Mouse (Mus musculus): ENCODE measurements around the gene 4930438A08Rik. TPM values are rescaled to one million over a fixed set of nuclear protein-coding genes. Genes with fewer than 3 reads are reported as not detected.
"Not testable (repeated sequence)": the region's sequence is repeated elsewhere in the genome, so short reads cannot be mapped to it uniquely, and the experiment has no call there.

4930438A08Rik gene
- not detected for total RNA-seq (2022)

DNA sequence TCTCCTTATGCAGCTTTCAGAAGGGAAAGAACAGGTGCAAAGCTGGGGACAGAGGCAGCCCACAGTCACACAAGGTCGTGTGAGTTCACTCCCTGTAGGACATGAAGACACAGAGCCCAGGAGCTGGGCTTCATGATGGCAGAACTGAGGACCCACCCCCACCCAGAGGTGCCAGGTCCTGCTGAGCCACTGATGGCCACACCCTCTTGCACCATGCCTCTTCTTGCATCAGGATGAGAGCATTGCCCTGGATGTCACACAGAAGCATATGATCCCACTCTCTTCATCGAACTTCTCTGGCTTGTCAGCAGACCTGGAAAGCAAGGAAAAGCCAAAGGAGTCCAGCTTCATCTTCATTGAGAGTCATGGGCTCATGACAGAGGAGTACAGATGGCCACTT is at the start of gene 4930438A08Rik:
Gene 4930438A08Rik, plus strand, starts transcription at position 228 of the 400 bp plus-strand sequence.
- no peak for DNase-seq (ENCODE audit: low spot score)

DNA sequence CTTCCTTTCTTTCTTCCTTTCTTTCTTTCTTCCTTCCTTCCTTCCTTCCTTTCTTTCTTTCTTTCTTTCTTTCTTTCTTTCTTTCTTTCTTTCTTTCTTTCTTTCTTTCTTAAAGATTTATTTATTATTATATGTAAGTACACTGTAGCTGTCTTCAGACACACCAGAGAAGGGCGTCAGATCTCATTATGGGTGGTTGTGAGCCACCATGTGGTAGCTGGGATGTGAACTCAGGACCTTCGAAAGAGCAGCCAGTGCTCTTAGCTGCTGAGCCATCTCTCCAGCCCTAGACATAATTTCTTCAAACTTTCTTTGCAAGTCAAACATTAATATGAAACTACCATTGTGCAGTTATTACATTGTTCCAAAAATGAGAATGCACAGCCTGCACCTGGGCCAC is 49.7 kb upstream of the 4930438A08Rik start:
- DNase-seq (ENCODE audit: low spot score), result not testable (repeated sequence)

DNA sequence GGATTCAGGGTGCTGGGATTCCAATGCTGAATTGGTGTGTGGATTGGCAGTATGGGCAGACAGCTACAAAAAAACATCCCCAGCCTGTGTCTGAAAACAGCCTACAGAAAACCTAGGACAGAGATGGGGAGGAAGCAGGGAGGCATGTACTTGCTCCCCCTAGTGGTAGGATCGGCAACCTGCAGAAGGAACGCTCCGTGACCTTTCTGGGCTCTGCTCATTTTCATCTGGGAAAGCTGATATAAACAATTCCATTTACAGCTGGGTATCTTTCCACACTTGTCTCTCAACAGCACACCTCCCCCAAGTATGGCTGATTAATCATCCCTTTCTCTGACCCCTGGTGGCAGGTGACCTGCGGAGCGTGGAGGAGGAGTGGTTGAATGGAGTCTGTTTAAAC is 48.9 kb upstream of the 4930438A08Rik start:
- peak; percentile 80 for DNase-seq (ENCODE audit: low spot score)

DNA sequence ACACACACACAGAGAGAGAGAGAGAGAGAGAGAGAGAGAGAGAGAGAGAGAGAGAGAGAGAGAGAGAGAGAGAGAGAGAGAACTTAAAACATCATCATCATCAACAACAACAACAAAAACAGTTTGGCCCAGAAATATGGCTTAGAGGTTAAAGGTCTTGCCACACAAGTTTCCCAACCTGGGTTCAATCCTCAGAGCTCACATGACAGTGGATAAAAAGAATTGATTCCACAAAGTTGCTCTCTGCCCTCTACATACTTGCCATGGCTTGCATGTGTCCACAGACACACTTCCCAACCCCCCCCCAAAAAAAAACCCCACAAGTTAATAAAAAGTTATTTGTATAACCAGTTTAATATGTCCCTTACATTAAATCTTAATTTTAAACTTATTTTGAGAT is 48.2 kb upstream of the 4930438A08Rik start:
- DNase-seq (ENCODE audit: low spot score), result no peak

DNA sequence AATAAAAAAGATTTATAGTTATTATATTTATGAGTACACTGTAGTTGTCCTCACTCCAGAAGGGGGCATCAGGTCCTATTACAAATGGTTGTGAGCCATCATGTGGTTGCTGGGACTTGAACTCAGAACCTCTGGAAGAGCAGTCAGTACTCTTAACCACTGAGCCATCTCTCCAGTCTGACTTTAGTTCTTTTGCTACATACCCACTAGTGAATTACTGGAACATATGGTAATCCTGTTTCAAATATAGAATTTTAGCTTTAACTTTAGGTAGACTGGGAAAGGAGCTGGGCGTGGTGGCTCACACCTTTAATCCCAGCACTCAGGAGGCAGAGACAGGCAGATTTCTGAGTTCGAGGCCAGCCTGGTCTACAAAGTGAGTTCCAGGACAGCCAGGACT is 46.6 kb upstream of the 4930438A08Rik start:
- DNase-seq (ENCODE audit: low spot score), result not testable (repeated sequence)

DNA sequence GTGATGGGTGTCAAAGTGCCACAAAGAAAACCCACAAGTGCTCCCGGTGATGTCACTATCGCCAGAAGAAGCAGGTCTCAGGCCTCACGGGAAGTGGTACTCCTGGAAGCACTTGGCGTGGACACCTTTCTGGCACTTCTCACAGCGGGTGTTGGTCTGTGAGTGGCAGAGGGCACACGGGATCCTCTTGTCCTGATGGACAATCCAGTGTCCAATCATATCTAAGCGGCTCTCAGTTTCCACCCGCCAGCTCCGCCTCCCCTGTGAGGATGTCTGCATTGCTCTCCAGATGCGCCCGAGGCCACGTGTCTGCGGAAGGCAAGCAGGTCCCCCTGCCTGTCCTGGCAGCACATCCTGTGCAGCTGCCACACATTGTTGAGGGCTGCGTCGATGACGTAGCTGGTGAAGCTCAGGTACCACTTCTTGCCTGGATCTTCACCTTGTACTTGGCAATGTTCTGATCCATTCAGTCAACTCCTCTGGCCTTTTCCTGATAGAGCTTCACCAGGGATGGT is 44.1 kb upstream of the 4930438A08Rik start:
- DNase-seq (ENCODE audit: low spot score), result no peak

DNA sequence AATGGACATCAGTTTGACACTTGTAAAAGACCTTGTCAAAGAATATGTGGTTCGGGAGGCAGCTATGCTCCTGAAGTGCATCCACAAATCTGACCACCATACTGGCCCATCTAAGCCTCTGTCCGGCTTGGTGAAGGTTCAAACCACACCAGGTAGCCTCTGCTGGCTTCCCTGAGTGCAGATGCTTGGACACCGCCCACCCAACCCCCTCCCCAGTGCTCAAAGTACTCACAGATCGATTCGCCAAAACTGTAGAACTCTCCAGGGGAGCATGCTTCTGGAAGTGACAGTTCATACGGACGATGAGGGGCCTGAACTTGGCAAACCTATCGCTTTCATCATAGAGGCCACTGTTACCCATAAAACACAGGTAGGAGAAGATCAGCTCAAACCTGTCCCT is 43.4 kb upstream of the 4930438A08Rik start:
- DNase-seq (ENCODE audit: low spot score), result no peak

DNA sequence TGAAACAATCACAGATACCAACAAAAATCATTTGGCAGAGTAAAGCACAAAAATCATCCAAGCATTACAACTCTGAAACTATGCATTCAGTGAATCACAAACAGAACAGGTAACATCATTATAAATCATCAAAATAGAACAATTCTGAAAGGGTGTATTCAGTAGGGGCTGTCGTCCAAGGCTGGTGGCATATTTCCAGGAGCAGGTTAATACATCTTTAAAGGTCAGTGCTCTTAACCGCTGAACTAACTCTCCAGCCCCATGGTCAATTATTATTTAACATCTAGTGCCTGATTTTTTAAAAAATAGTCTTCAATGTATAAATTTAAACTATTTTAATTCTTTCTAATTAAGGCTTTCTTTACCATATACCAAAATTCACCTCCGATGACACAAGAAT is 40.0 kb upstream of the 4930438A08Rik start:
- not testable (repeated sequence) for DNase-seq (ENCODE audit: low spot score)

DNA sequence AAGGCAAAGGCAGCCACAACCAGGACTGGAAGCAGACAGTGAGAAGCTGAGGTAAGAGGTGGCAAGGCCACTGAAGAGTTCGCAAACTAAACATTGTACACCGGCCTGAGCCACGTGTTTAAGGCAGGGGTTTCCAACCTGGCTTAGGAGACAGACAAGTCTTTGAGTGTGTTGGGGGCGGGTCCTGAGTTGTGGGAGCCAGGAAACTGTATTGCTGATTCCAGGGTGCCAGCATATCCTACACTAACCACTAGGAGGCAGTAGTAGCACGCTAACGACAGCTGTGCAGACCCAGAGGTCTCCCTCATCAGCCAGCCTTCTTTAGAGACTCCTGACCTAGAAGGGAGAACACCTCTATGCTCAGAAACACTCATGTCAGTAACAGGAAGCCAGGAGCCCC is 39.4 kb upstream of the 4930438A08Rik start:
- DNase-seq (ENCODE audit: low spot score), result no peak

DNA sequence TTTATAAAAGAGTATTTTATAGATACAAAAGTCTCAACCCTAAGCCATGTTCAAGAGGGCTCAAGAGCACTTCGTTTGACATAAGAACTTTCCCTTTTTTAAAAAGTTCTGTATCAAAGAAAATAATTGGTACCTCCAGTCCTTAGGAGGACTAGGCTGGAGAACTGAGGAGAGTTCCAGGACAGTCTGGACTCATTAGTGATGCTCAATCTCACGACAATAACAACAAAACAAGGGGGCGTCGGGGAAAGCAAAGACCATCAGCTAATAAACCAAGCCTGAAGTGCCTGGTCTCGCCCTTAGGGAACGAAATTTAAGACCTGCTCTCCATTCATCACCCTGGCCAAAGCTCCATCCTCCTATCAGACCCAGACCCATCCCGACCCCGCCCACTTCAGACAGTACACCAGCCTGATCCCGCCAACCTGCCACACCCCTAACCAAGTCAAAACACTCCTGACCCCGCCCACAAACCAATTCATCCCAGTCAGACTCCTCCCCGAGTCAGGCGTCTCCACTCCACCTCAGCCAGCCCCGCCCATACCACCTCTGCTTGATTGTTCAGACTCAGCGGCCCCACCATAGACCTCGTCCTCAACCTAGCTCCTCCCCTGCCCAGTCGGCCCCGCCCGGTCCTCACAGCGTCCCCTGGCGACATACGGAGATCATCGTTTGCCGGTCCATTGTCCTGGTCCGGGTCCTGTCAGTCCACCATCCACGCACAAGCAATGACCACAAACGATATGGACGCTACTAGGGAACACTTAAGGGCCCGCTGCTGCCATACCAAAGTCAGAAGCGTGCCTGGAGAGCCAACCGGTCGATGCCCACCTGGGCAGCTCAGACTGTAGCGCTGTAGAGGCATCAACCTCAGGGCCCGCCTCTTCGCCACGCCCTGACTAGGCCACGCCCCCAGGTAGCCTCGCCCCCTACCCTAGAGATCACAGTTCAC is 35.5 kb upstream of the 4930438A08Rik start:
- DNase-seq (ENCODE audit: low spot score), result peak; percentile 23

DNA sequence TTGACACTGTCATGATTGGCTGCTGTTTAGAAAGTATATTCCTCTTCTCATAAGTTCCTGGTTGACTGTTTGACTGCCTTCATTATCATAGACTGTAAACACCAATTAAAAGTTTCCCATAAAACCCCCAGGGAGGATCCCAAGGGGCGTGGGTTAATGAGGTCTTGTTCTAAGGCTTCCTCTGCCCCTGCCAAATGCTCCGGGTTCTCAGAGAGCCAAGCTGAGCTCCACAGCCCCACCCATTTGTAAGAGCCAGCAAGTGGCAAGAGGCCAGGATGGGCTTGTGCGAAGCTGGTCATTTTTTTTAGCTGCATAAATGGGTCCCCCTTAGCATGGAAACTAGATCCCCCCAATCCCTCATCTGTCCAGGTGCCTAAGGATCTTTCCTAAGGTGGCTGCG is 27.3 kb upstream of the 4930438A08Rik start:
- peak; percentile 41 for DNase-seq (ENCODE audit: low spot score)

DNA sequence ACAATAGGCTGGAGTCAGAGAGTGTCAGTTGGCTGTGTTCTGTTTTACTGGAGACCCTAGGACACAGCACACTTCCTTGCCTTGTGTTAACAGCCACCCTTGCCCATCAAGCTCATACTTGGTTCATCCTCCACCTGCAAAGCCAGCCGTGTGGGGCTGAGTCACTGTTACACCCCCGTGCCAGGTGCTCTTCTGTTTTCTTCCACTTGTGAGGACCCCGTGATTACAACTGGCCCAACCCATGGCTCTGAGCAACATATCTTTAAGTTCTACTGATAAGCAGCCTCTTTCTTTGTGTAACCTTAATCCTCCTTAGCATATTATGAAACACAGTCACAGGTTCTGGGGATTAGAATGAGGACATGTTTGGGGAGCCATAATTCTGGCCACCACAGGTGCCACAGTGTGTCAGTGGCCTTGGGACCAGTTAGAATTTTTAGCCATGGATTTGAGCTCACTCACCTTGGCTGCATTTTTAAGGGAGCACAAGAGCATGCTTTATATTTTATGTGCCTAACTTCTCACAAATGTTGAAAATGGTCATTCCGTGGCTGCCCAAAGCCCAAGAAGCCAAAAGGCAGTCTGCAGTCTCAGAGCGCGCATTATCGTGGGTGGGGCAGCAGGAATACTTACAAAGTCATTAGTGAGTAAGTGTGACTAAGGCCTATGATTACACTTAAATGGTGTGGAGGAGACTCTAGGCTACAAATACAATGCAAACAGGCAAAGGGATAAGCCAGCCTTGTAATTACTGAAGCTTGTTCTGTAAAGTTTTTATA is 25.2 kb upstream of the 4930438A08Rik start:
- no peak for DNase-seq (ENCODE audit: low spot score)

DNA sequence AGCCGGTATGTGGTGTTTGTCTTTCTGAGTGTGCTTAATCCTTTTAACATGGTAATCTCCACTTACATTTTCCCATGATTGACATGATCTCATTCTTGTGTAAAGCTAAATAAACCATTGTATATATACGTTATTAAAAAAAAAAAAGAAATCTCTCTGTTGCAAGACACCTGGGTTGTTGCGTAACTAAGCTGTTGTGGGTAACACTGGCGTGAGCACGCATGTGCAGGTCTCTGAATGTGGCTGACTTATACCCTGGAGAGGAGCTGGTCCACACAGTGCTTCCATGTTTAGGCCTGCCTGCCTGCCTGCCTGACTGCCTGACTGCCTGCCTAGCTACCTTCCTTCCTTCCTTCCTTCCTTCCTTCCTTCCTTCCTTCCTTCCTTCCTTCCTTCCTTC is 24.0 kb upstream of the 4930438A08Rik start:
- no peak for DNase-seq (ENCODE audit: low spot score)

DNA sequence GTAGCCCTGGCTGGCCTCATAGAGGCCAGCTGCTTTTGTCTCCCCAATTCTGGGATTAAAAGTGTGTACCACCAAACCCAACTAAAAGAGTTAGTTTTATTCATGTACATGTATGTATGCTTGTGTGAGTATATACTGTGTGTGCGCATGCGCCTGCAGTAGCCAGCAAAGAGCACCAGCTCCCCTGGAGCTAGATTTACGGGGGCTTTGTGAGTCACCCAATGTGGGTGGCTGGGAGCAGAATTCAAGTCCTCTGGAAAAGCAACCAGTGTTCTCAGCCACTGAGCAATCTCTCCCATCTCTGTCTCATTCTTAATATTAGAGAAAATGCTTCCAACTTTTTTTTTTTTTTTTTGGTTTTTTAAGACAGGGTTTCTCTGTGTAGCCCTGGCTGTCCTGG is 20.2 kb upstream of the 4930438A08Rik start:
- no peak for DNase-seq (ENCODE audit: low spot score)

DNA sequence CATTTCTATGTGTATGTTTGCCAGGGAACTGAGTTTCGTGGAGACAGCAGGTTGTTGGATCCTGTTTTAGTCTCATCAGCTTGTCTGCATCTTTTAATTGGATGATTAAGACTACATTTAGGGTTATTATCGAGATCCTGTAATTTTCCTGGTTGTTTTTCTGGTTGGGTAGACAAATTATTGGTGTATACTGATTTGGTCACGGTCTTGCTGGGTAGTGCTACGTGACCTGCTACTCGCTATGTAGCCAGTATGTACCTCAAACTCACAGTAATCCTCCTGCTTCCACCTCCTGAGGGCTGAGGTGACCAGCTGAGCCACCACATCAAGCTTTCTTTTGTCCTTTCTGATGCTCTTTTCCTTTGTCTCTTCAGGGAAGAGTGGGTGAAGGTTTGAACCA is 16.8 kb upstream of the 4930438A08Rik start:
- DNase-seq (ENCODE audit: low spot score), result no peak

DNA sequence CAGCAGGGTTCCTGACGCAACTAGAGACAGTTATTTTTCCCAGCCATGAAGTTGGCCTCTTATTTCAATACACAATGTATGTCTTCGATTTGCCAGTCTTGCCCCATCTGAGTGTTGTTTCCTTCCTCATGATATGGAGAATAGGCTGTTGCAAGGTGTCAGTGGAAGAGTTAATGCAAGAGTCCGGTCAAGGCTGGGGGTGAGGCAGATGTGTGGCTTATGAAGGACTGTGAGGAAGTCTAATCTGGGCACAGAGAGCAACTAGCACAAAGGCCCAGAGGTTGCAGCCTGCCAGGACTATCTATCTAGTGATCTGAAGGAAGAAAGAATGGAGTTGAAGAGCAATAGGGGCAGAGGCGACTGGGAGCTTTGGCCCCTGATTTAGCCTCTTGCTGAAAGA is 14.4 kb upstream of the 4930438A08Rik start:
- DNase-seq (ENCODE audit: low spot score), result no peak

DNA sequence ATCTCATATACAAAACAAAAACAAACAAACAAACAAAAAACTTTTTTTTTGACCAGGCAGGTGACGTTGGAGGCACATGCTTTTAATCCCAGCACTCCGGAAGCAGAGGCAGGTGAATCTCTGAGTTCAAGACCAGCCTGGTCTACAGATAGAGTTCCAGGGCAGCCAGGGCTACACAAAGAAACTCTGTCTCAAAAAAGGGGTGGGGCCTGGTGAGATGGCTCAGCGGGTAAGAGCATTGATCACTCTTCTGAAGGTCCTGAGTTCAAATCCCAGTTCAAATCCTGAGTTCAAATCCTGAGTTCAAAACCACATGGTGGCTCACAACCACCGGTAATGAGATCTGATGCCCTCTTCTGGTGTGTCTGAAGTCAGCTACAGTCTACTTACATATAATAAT is 12.8 kb upstream of the 4930438A08Rik start:
- DNase-seq (ENCODE audit: low spot score), result no peak

DNA sequence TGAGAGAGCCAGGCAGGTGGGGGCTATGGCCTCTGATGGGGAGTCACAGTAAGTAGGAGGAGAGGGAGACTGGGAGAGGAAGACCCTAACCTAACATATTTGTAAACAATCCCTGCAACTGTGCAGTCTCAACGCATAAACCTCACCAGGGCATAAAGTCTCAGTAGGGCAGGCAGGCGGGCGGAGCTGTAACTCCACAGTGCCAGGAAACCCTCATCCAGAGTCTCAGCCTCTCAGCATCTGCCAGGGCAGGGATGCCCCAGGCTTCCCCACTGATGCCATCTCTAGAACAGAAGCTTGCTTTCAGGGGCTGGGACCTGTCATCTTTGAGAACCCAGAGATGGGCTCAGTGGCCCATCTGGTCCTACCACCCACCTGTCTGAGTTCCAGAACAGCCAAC is 12.3 kb upstream of the 4930438A08Rik start:
- no peak for DNase-seq (ENCODE audit: low spot score)

DNA sequence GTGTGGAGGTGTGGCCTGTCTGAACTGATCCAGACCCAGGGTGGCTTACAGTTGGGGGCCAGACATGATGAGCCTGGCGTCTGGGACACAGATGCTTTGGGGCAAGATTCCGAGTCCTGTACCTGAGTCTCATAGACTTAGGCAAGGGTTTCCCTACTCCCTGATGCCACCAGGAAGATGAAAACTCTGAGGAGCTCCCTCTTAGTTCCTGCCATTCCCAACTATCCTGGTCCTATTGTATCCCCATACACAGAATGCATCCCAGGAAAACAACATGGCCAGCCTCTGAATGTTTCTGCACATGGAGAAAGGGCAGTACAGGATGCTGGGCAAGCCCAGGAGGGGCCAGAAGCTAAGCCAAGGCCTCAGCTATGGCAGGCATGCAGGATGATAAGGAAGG is 11.1 kb upstream of the 4930438A08Rik start:
- DNase-seq (ENCODE audit: low spot score), result no peak

DNA sequence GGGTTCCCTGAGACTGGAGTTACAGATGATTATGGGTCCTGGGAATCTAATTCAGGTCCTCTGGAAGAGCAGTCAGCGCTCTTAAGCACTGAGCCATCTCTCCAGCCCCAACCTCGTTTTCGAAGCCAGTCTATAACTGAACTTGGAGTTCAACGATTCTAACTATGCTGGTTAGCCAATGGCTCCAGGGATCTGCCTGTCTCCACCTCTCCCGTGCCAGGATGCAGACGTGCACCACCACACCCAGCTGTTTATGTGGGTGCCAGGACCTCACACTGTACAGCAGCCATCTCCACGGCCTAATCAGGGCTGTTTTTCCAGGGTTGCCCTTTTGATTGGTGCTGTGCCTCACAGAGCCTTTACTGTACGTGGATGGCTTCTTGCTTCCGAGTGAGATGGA is 10.1 kb upstream of the 4930438A08Rik start:
- DNase-seq (ENCODE audit: low spot score), result no peak

DNA sequence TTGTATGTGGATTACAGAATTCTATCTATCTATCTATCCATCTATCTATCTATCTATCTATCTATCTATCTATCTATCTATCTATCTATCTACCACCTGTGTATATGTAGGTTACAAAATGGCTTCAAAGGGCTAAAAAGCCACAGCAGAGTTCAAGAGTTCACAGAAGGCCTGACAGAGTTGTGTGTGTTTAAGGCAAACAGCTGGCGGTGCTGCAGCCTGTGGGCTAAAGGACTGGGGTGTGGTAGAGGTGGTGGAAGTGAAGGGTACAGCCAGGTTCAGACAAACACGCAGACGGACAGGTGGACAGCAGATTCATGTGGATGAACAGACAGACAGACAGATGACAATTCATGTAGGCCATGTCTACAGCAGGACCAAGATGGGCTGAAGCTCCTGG is 6.3 kb upstream of the 4930438A08Rik start:
- no peak for DNase-seq (ENCODE audit: low spot score)

DNA sequence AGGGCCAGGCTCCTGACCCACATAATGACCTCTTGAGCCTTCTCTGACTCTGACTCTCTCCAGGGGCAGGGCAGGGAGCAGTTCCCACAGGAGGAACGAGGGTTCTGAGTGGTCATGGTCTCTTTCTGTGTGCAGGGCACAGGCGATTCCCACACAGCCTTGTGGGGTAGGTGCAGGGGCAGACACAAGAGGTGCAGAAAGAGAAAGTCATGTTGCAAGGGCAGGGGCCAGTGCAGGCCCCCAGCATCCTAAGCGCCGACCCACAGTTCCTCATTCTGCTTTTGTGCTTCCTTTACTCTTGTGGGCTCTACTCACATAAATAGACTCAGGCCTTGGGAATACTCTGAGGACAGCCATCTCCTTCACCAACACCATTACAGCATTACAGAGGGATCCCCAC is 1.2 kb downstream of the 4930438A08Rik start:
- DNase-seq (ENCODE audit: low spot score), result no peak

All from heart, adult 8-10 months (tissue).